Mouse (Mus musculus): Measurements from ENCODE around the gene Gm853. TPM values are rescaled to one million over a fixed set of nuclear protein-coding genes. Genes with fewer than 3 reads are reported as not detected.

Gene Gm853
- not detected for polyA plus RNA-seq (2014; fragmentation: Illumina TruSeq; extraction: RNeasy Lipid Tissue Mini Kit (QIAGEN cat#74804))

GRCm38 (mm10) chr4:130222179-130222578 lies at the start of gene Gm853:
Gm853 (minus strand) TSS chr4:130222401.

GRCm38 (mm10) chr4:130175072-130175711 lies 47.0 kb downstream of the Gm853 start, which contains the start of gene Tinagl1:
Tinagl1 (minus strand) TSS chr4:130175122.

Other genes with a start within 250 kb of the Gm853 start
- gene Adgrb2, start 237.5 kb downstream of the Gm853 start, polyA plus RNA-seq (2014; fragmentation: Illumina TruSeq; extraction: RNeasy Lipid Tissue Mini Kit (QIAGEN cat#74804)): not detected
- gene Col16a1, start 174.6 kb downstream of the Gm853 start, polyA plus RNA-seq (2014; fragmentation: Illumina TruSeq; extraction: RNeasy Lipid Tissue Mini Kit (QIAGEN cat#74804)): 5.9 TPM
- gene Pef1, start 119.8 kb downstream of the Gm853 start, polyA plus RNA-seq (2014; fragmentation: Illumina TruSeq; extraction: RNeasy Lipid Tissue Mini Kit (QIAGEN cat#74804)): 3.7 TPM
- not detected for gene Hcrtr1, start 83.0 kb downstream of the Gm853 start, polyA plus RNA-seq (2014; fragmentation: Illumina TruSeq; extraction: RNeasy Lipid Tissue Mini Kit (QIAGEN cat#74804))
- gene Tinagl1, start 47.3 kb downstream of the Gm853 start, polyA plus RNA-seq (2014; fragmentation: Illumina TruSeq; extraction: RNeasy Lipid Tissue Mini Kit (QIAGEN cat#74804)): 2.5 TPM
- not detected for gene Serinc2, start 56.8 kb upstream of the Gm853 start, polyA plus RNA-seq (2014; fragmentation: Illumina TruSeq; extraction: RNeasy Lipid Tissue Mini Kit (QIAGEN cat#74804))
- gene Fabp3, start 86.2 kb upstream of the Gm853 start, polyA plus RNA-seq (2014; fragmentation: Illumina TruSeq; extraction: RNeasy Lipid Tissue Mini Kit (QIAGEN cat#74804)): 18.1 TPM
- gene Gm10570, start 86.3 kb upstream of the Gm853 start, polyA plus RNA-seq (2014; fragmentation: Illumina TruSeq; extraction: RNeasy Lipid Tissue Mini Kit (QIAGEN cat#74804)): not detected
- 38.5 TPM for gene Zcchc17, start 137.5 kb upstream of the Gm853 start, polyA plus RNA-seq (2014; fragmentation: Illumina TruSeq; extraction: RNeasy Lipid Tissue Mini Kit (QIAGEN cat#74804))
- 18.1 TPM for gene Snrnp40, start 137.7 kb upstream of the Gm853 start, polyA plus RNA-seq (2014; fragmentation: Illumina TruSeq; extraction: RNeasy Lipid Tissue Mini Kit (QIAGEN cat#74804))

Data from ovary, adult 10 weeks (tissue).